Mouse (Mus musculus): Measurements from ENCODE around the gene Tmem260. TPM values are rescaled to one million over a fixed set of nuclear protein-coding genes. Genes with fewer than 3 reads are reported as not detected.

Gene Tmem260
- polyA plus RNA-seq, 1 experiment from 2014 or later, result 21.5 TPM

GRCm38 (mm10) chr14:48553216-48553615, 107.3 kb downstream of the Tmem260 start:
- no peaks in the 10 kb centered on the region for H3K4me1 ChIP-seq (ENCODE audit: control insufficient read depth, insufficient read depth, low read length)
- no peak overlapping the region for H3K27ac ChIP-seq (replicated peaks; ENCODE audit: low read depth, low read length)
- ATAC-seq (ENCODE audit: low read depth) (no peak), DNase-seq (ENCODE audit: low spot score) (no peak)
- no peak overlapping the region for H3K4me3 ChIP-seq (ENCODE audit: low read depth, low read length)
- H3K9ac ChIP-seq (ENCODE audit: low read depth, low read length), result no peak overlapping the region
- no peaks in the 10 kb centered on the region for H3K36me3 ChIP-seq (ENCODE audit: control insufficient read depth, insufficient read depth, low read length)
- H3K9me3 ChIP-seq (ENCODE audit: control insufficient read depth, low read length), result no peaks in the 10 kb centered on the region
- H3K4me2 ChIP-seq (ENCODE audit: low read depth, low read length), result no peak overlapping the region
- H3K27me3 ChIP-seq (replicated peaks; ENCODE audit: control insufficient read depth, insufficient read depth, low read length), result no peaks in the 10 kb centered on the region
- 82% methylated on average over 4 of the region's 4 CpGs for WGBS

- DNase-seq (ENCODE audit: low spot score) (no peak), ATAC-seq (ENCODE audit: low read depth) (no peak)
- no peaks in the 10 kb centered on the region for H3K36me3 ChIP-seq (ENCODE audit: control insufficient read depth, insufficient read depth, low read length)
- no peak overlapping the region for H3K4me3 ChIP-seq (ENCODE audit: low read depth, low read length)
- no peaks in the 10 kb centered on the region for H3K9me3 ChIP-seq (ENCODE audit: control insufficient read depth, low read length)
- no peak overlapping the region for H3K4me2 ChIP-seq (ENCODE audit: low read depth, low read length)
- no peak overlapping the region for H3K9ac ChIP-seq (ENCODE audit: low read depth, low read length)
- WGBS, result 90% methylated on average over 9 of the region's 9 CpGs
- H3K27me3 ChIP-seq (replicated peaks; ENCODE audit: control insufficient read depth, insufficient read depth, low read length), result no peaks in the 10 kb centered on the region
- H3K27ac ChIP-seq (replicated peaks; ENCODE audit: low read depth, low read length), result no peak overlapping the region
- H3K4me1 ChIP-seq (ENCODE audit: control insufficient read depth, insufficient read depth, low read length), result no peaks in the 10 kb centered on the region
Observed at GRCm38 (mm10) chr14:48553754-48554153, 107.8 kb downstream of the Tmem260 start.

DNA sequence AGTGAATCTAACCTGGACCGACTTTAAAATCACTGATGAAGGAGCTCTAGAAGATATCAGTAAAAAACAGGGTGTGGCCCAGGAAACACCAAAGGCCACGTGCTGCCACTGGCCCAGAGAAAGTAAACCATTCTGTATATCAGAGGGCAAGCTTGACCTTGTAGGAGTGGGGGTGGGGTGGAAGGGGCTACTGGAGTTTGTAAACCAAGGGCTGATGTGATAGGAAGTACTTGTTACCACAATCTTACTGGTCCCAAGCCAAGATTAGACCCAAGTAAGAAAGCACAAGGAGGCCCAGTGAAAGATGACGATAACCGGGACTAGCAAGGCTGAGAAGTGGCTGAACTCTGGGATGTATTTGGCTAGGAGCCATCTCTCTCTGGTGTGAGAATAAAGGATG, 113.1 kb downstream of the Tmem260 start:
- Histone ChIP-seq H3K36me3 (ENCODE audit: control insufficient read depth, insufficient read depth, low read length) (no peaks in the 10 kb centered on the region), H3K4me1 (ENCODE audit: control insufficient read depth, insufficient read depth, low read length) (no peaks in the 10 kb centered on the region), H3K9me3 (ENCODE audit: control insufficient read depth, low read length) (no peaks in the 10 kb centered on the region), H3K4me2 (ENCODE audit: low read depth, low read length) (no peak overlapping the region), H3K4me3 (ENCODE audit: low read depth, low read length) (no peak overlapping the region), H3K9ac (ENCODE audit: low read depth, low read length) (no peak overlapping the region), H3K27me3 (replicated peaks; ENCODE audit: control insufficient read depth, insufficient read depth, low read length) (no peaks in the 10 kb centered on the region), H3K27ac (replicated peaks; ENCODE audit: low read depth, low read length) (no peak overlapping the region)
- WGBS, result 83% methylated on average over 4 of the region's 4 CpGs
- DNase-seq (ENCODE audit: low spot score) (no peak), ATAC-seq (ENCODE audit: low read depth) (no peak)

DNA sequence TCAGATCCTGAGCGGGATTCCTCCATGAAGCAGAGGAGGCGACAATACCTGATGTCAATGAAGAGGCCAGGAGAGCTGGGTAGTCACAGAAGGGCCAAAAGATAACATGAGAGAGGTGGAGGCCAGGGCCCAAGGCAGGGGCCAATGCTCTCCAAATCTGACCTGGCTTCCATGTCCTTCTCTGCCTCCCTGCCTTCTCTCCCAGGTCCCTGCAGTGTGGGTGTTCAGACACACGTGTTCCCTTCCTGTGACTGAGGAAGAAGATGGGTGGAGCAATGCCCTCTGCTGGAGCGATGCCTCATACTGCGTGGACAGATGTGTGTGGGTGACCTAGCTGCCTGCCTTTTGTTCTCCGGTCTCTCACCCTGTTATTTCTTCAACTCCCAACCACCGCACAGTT, 113.8 kb downstream of the Tmem260 start:
- Histone ChIP-seq H3K4me3 (ENCODE audit: low read depth, low read length) (no peak overlapping the region), H3K9ac (ENCODE audit: low read depth, low read length) (no peak overlapping the region), H3K27ac (replicated peaks; ENCODE audit: low read depth, low read length) (no peak overlapping the region), H3K27me3 (replicated peaks; ENCODE audit: control insufficient read depth, insufficient read depth, low read length) (no peaks in the 10 kb centered on the region), H3K9me3 (ENCODE audit: control insufficient read depth, low read length) (no peaks in the 10 kb centered on the region), H3K4me1 (ENCODE audit: control insufficient read depth, insufficient read depth, low read length) (no peaks in the 10 kb centered on the region), H3K4me2 (ENCODE audit: low read depth, low read length) (no peak overlapping the region), H3K36me3 (ENCODE audit: control insufficient read depth, insufficient read depth, low read length) (no peaks in the 10 kb centered on the region)
- no peak for DNase-seq (ENCODE audit: low spot score)
- 78% methylated on average over 7 of the region's 7 CpGs for WGBS
- no peak for ATAC-seq (ENCODE audit: low read depth)

DNA sequence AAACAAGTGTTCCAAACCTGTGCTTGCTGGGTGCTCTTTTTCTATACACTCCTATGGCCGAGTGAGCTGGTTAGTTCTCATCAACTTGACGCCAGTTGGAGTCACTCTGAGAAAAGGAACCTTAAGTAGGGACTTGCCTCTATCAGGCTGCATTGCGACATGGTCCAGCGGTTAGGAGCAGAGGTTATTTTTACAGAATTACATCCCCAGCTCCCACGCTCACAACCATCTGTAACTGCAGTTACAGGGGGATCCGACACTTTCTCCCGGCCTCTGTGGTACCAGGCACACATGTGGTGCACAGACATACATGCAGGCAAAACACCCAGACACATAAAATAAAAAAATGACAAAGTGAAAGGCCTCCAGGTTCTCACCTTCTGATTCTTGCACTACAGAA, 120.7 kb downstream of the Tmem260 start:
- no peaks in the 10 kb centered on the region for H3K4me1 ChIP-seq (ENCODE audit: control insufficient read depth, insufficient read depth, low read length)
- DNase-seq (ENCODE audit: low spot score), result no peak
- H3K9me3 ChIP-seq (ENCODE audit: control insufficient read depth, low read length), result no peaks in the 10 kb centered on the region
- no peak overlapping the region for H3K4me2 ChIP-seq (ENCODE audit: low read depth, low read length)
- ATAC-seq (ENCODE audit: low read depth), result no peak
- H3K27me3 ChIP-seq (replicated peaks; ENCODE audit: control insufficient read depth, insufficient read depth, low read length), result no peaks in the 10 kb centered on the region
- no peak overlapping the region for H3K27ac ChIP-seq (replicated peaks; ENCODE audit: low read depth, low read length)
- no peak overlapping the region for H3K4me3 ChIP-seq (ENCODE audit: low read depth, low read length)
- WGBS, result 57% methylated on average over 7 of the region's 7 CpGs
- no peak overlapping the region for H3K9ac ChIP-seq (ENCODE audit: low read depth, low read length)
- no peaks in the 10 kb centered on the region for H3K36me3 ChIP-seq (ENCODE audit: control insufficient read depth, insufficient read depth, low read length)

Other genes with a start within 250 kb of the Tmem260 start
- gene Otx2, start 227.7 kb downstream of the Tmem260 start, polyA plus RNA-seq (2014; fragmentation: Nextera tagmentation; extraction: Ambion mirVana), result 5.5 and 5.7 TPM in 2 replicates